Mouse (Mus musculus) liver, embryonic 12.5 days (tissue): ENCODE results near the gene Jmjd1c. TPM values are rescaled to one million over a fixed set of nuclear protein-coding genes. Genes with fewer than 3 reads are reported as not detected.
A peak's percentile ranks its signal among the peaks of the same experiment; 100 is the strongest.

Experiments used
- ATAC-seq: fragments of 200-750 bp; cut with Nextera tagmentation; 2 replicates; pipeline ENCODE4 v1.8.0; 2017; ENCODE audit warnings: moderate number of reproducible peaks, mild to moderate bottlenecking, moderate library complexity
- H3K27ac ChIP-seq: fragments of 300-500 bp; sonication (generic); 2 replicates; pipeline ENCODE4 v1.5.1; 2016; ENCODE audit warnings: mild to moderate bottlenecking
- H3K27me3 ChIP-seq: fragments of 300-500 bp; sonication (generic); replicated peaks from 2 replicates; pipeline ENCODE4 v1.6.1; 2016; ENCODE audit warnings: mild to moderate bottlenecking, moderate library complexity
- H3K36me3 ChIP-seq: fragments of 300-500 bp; sonication (generic); 2 replicates; pipeline ENCODE4 v1.6.1; 2016; ENCODE audit warnings: mild to moderate bottlenecking, moderate library complexity
- H3K4me1 ChIP-seq: fragments of 300-500 bp; sonication (generic); 2 replicates; pipeline ENCODE4 v1.6.1; 2016
- H3K4me2 ChIP-seq: fragments of 300-500 bp; sonication (generic); 2 replicates; pipeline ENCODE4 v1.6.1; 2016; ENCODE audit warnings: mild to moderate bottlenecking, moderate library complexity
- H3K4me3 ChIP-seq: fragments of 300-500 bp; sonication (generic); 2 replicates; pipeline ENCODE4 v1.5.1; 2016; ENCODE audit warnings: mild to moderate bottlenecking, moderate library complexity
- H3K9ac ChIP-seq: fragments of 300-500 bp; sonication (generic); 2 replicates; pipeline ENCODE4 v1.6.1; 2016; ENCODE audit warnings: mild to moderate bottlenecking, moderate library complexity
- H3K9me3 ChIP-seq: fragments of 300-500 bp; sonication (generic); replicated peaks from 2 replicates; pipeline ENCODE4 v1.6.1; 2016; ENCODE audit warnings: mild to moderate bottlenecking, moderate library complexity
- WGBS: fragments of 180-500 bp; shearing (Covaris S2); methylation state at CpG from one replicate; pipeline ENCODE4 v1.1.7; 2016; ENCODE audit not compliant: insufficient replicate concordance; 5-methylcytosine and 5-hydroxymethylcytosine counted together
- polyA plus RNA-seq: library from polyadenylated mRNA; unstranded; fragments of >200 nt; fragmentation: Nextera tagmentation; extraction: Ambion mirVana; gene quantifications from 2 replicates; pipeline ENCODE4 v1.2.1, GENCODE M21; 2016

Jmjd1c gene
- polyA plus RNA-seq, 1 experiment from 2014 or later = 16.1 TPM

DNA sequence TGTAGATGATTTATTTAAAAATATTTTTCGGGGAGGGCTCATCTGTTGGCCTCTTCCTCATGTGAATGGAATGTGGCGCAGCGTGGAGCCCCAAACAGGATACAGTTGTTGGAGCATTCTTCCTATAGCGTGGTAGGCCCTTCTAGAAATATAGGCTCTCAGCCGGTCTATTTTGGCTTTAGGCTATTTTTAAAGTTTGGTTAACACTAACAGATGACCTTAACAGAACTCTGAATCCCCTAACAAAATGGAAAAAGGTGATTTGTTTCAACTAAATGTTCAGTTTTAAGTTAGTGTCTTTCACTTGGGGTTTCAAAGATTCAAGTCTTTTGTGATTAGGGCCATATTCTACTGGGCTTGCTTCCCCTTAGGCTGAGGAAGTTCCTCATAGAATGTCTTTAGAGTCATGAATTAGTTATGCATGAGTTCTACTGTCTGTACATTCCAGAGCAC lies 91.1 kb downstream of the Jmjd1c start:
- 4% methylated on average over 5 of the region's 5 CpGs for WGBS
- Histone ChIP-seq H3K36me3 (peaks cover 14% of the 10 kb centered on the region), H3K9ac (peak overlapping the region; percentile 71), H3K27me3 (no peaks in the 10 kb centered on the region), H3K4me1 (peaks cover 34% of the 10 kb centered on the region), H3K4me3 (peak overlapping the region; percentile 62), H3K27ac (peak overlapping the region; percentile 72), H3K9me3 (no peaks in the 10 kb centered on the region), H3K4me2 (peak overlapping the region; percentile 72)
- no peak for ATAC-seq

DNA sequence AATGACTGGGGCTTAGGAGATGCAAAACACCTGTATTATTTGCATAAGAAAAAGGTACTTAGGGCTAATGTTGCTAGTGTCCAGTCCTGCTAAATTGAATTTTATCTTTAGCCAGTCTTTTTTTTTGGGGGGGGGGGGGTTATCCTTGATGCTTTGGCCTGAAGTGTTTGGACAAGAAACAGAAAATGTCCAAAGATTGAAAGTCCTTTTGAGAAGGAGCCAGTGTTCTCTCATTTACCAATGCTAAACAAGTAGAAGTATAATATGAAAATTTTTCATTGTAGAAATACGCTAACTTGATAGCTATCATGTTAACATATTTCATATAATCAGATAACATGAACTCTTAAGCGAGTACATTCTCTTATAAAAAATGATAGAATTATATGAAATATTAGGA lies 92.0 kb downstream of the Jmjd1c start:
- Histone ChIP-seq H3K4me1 (peaks cover 29% of the 10 kb centered on the region), H3K4me3 (peak overlapping the region; percentile 62), H3K27ac (no peak overlapping the region)

DNA sequence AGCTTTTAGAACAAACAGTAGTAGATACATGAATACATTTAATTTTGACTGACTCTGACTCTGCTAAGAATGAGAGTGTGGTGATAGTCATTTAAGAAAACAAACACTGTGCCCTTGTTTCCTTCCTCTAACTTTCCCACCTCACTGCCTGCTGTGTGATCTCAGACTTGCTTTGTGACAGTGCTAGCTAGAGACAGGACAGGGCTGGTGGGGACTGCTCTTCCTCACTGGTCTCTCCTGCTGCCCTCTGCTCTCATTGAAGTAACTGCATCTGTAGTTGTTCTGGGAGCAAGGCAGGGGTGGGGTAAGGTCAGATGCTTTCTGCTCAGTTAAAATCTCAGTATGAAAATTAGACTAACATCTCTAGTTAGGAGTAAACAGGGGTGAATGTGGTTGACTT lies 93.1 kb downstream of the Jmjd1c start:
- Histone ChIP-seq H3K4me2 (peak overlapping the region; percentile 53), H3K36me3 (peaks cover 31% of the 10 kb centered on the region), H3K4me3 (peak overlapping the region; percentile 9; the same call in 1 of the 2 replicates), H3K27ac (peak overlapping the region; percentile 62; the same call in 1 of the 2 replicates), H3K27me3 (no peaks in the 10 kb centered on the region), H3K9me3 (no peaks in the 10 kb centered on the region), H3K9ac (no peak overlapping the region), H3K4me1 (peaks cover 31% of the 10 kb centered on the region)
- ATAC-seq = no peak

More for the DNA sequence above, 92.0 kb downstream of the Jmjd1c start:
- no peaks in the 10 kb centered on the region for H3K27me3 ChIP-seq
- WGBS = 44% methylated on average over 2 of the region's 2 CpGs
- ATAC-seq = no peak
- H3K36me3 ChIP-seq = peaks cover 23% of the 10 kb centered on the region
- no peaks in the 10 kb centered on the region for H3K9me3 ChIP-seq
- H3K9ac ChIP-seq = peak overlapping the region; percentile 71
- H3K4me2 ChIP-seq = peak overlapping the region; percentile 72

DNA sequence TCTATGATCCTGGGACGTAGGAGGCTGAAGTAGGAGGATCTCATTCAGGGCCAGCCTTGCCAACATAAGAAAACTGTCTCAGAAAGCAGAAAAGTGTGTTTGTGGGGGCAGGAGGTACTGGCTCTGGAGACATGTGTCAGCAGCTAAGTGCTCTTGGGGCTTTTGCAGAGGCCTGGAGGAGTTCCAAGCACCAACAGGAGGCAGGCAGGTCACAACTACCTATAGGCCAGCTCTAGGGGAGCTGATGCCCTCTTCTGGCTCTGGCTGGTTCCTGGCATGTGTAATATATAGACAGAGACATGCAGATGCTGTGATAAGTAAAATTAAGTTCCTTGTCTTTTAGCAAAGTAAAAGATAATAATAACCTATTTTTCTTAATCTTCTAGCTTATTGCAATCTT lies 94.3 kb downstream of the Jmjd1c start:
- H3K4me1 ChIP-seq = peaks cover 31% of the 10 kb centered on the region
- H3K9me3 ChIP-seq = no peaks in the 10 kb centered on the region
- ATAC-seq = no peak
- peaks cover 37% of the 10 kb centered on the region for H3K36me3 ChIP-seq
- no peaks in the 10 kb centered on the region for H3K27me3 ChIP-seq
- H3K4me2 ChIP-seq = no peak overlapping the region
- no peak overlapping the region for H3K27ac ChIP-seq
- 71% methylated on average over 1 of the region's 1 CpGs for WGBS
- H3K9ac ChIP-seq = no peak overlapping the region
- no peak overlapping the region for H3K4me3 ChIP-seq

DNA sequence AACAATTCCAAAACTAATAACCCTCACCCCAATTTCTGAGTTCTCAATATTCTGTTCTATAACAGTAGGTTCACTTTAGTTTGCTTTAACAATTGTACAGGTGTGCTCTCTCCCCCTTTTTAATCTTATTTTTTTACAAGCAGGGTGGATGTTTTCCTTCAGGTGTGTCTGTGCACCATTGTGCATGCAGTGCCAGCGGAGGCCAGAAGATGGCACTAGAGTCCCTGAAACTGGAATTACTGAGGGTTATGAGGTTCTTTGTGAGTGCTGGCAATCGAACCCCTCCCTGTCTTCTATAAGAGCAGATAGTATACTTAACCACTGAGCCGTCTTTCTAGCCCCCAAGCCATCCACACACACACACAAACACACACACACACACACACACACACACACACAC lies 96.4 kb downstream of the Jmjd1c start:
- H3K27ac ChIP-seq = no peak overlapping the region
- no peaks in the 10 kb centered on the region for H3K27me3 ChIP-seq
- H3K36me3 ChIP-seq = peaks cover 37% of the 10 kb centered on the region
- no peak overlapping the region for H3K9ac ChIP-seq
- no peak overlapping the region for H3K4me3 ChIP-seq
- ATAC-seq = no peak
- WGBS = 87% methylated on average over 3 of the region's 3 CpGs
- H3K4me2 ChIP-seq = no peak overlapping the region
- no peaks in the 10 kb centered on the region for H3K9me3 ChIP-seq
- H3K4me1 ChIP-seq = peaks cover 40% of the 10 kb centered on the region

DNA sequence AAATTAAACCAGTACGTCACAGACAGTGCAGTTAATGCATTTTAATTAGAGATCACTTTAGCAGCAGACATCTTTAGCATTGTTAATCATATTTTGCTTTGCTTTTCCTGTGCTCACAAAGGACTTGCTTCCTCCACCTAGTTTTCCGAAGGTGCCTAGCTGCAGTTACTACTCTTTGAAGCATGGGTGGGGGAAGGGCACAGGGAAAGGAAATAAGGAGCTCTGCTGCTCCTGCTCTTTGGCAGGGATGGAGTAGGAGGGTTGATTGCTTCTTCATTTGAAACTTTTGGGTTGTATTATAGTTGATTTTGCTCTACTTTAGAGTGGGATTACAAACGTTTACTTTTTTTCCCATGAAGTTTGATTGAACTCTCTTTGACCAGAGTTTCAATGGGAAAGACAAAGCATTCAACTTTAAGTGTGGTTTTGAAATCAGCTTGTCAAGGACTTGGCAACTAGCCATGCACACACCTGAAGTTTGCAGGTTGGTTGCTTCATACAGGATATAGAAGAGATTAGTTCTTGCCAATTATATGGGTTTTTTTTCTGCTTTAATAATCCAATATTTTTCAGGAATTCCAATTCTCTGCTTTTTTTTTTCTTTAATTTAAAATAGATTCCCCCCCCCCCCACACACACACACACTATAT lies 97.2 kb downstream of the Jmjd1c start:
- WGBS = 67% methylated on average over 3 of the region's 3 CpGs

DNA sequence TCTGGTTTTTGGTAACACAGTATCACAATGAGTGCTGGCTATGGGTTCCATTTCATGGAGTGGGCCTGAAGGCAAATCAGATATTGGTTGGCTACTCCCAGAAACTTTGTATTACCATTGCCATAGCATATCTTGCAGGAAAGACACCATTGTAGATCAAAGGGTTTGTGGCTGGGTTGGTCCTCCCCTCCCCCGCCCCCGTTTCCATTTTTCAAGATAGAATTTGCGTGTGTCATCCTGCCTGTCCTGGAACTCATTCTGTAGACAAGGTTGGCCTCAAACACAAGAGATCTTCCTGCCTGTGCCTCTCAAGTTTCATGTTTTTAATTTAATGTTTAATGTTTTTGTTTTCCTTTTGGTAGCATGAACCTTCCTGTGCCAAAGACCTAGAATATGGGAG lies 98.1 kb downstream of the Jmjd1c start:
- peaks cover 32% of the 10 kb centered on the region for H3K4me1 ChIP-seq
- no peak for ATAC-seq
- no peak overlapping the region for H3K9ac ChIP-seq
- WGBS = 67% methylated on average over 3 of the region's 3 CpGs
- H3K27ac ChIP-seq = no peak overlapping the region
- no peak overlapping the region for H3K4me3 ChIP-seq
- no peak overlapping the region for H3K4me2 ChIP-seq
- H3K36me3 ChIP-seq = peaks cover 37% of the 10 kb centered on the region
- H3K27me3 ChIP-seq = no peaks in the 10 kb centered on the region
- H3K9me3 ChIP-seq = no peaks in the 10 kb centered on the region

More for the DNA sequence above, 97.2 kb downstream of the Jmjd1c start:
- Histone ChIP-seq H3K9me3 (no peaks in the 10 kb centered on the region), H3K36me3 (peaks cover 37% of the 10 kb centered on the region), H3K27me3 (no peaks in the 10 kb centered on the region), H3K4me1 (peaks cover 35% of the 10 kb centered on the region), H3K27ac (no peak overlapping the region), H3K9ac (no peak overlapping the region), H3K4me3 (no peak overlapping the region), H3K4me2 (no peak overlapping the region)
- ATAC-seq = no peak

DNA sequence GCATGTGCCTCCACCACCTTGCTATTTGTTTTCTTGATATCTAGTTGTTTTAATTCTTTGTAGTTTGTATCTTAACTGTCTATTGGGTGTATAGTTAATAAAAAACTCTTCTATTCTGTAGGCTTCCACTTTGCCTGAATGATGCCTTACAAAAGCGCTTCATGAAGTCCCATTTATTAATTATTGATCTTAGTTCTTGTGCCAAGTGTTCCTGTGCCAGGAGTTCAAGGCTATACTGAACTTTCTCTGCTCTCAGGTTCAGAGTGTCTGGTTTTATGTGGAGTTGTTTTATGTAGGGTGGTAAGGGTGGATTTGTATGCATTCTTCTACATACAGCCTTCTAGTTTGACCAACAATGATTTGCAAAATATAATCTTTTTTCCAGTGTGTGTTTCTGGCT lies 99.7 kb downstream of the Jmjd1c start:
- Histone ChIP-seq H3K9me3 (no peaks in the 10 kb centered on the region), H3K4me2 (no peak overlapping the region), H3K27ac (no peak overlapping the region), H3K4me3 (no peak overlapping the region), H3K27me3 (no peaks in the 10 kb centered on the region), H3K9ac (no peak overlapping the region), H3K36me3 (peaks cover 29% of the 10 kb centered on the region), H3K4me1 (peaks cover 42% of the 10 kb centered on the region)
- ATAC-seq = no peak
- WGBS = 87% methylated on average over 1 of the region's 1 CpGs

DNA sequence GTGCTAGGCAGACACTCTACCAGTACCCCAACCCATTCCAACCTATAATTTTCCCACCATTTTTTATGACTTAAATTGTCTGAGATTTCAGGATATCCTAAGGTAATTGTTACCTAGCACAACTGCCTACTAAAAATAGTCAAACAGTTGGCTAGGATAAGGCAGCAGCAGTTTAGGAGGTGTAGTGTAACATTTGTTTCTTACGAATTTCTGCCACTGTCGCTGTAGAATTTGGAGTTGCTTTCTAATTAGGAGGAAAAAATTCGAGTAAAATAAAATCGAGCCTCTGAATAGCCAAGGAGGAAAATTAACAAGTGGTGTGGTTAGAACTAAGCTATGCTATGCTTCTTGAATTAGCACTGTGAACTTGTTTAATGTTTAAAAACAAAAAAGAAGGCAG lies 101.3 kb downstream of the Jmjd1c start:
- Histone ChIP-seq H3K36me3 (peaks cover 22% of the 10 kb centered on the region), H3K4me1 (peaks cover 52% of the 10 kb centered on the region), H3K27me3 (no peaks in the 10 kb centered on the region), H3K9ac (no peak overlapping the region), H3K9me3 (no peaks in the 10 kb centered on the region), H3K4me2 (no peak overlapping the region), H3K4me3 (no peak overlapping the region), H3K27ac (no peak overlapping the region)
- 72% methylated on average over 4 of the region's 4 CpGs for WGBS
- no peak for ATAC-seq

DNA sequence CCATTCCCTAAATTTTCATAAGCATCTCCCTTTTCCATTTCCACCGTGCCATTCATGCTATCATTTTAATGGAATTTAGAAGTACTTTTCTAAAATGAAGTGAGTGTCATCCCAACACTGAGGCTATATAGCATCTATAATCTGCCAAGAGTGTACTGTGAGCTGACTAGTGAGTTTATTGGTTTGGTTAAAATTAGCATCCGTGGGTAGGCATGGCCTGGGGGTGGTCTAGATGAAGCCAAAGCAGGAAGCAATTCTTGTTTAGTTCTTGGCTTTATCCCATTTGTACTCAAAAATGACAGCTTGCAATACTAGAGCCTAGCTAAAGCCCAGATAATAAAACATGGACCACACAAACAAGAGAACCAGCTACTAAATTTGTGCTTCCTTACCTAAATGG lies 101.9 kb downstream of the Jmjd1c start:
- Histone ChIP-seq H3K9ac (no peak overlapping the region), H3K27me3 (no peaks in the 10 kb centered on the region), H3K9me3 (no peaks in the 10 kb centered on the region), H3K27ac (no peak overlapping the region), H3K4me1 (peaks cover 57% of the 10 kb centered on the region), H3K4me3 (no peak overlapping the region), H3K36me3 (peaks cover 15% of the 10 kb centered on the region), H3K4me2 (no peak overlapping the region)
- 58% methylated on average over 2 of the region's 2 CpGs for WGBS
- ATAC-seq = no peak

DNA sequence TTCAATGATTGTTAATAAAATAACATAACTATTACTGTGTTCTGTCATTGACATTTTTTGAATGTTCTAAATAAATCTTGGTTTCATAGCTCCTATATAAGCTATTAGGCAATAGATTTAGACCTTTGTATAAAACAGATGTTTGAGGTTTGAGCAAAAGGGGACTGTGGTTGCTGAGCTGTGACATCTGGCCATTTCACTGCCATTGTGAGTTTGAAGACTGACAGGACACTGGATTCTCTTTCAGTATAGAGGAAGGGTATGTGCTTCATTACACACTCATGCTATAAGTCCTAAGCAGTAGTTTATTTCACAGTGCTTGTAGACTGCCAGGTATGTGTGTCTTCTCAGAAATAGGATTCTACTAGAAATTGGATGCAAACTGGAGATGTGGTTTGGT lies 105.8 kb downstream of the Jmjd1c start:
- no peak for ATAC-seq
- H3K27me3 ChIP-seq = no peaks in the 10 kb centered on the region
- H3K27ac ChIP-seq = no peak overlapping the region
- no peak overlapping the region for H3K4me2 ChIP-seq
- no peaks in the 10 kb centered on the region for H3K9me3 ChIP-seq
- H3K36me3 ChIP-seq = no peaks in the 10 kb centered on the region
- H3K4me1 ChIP-seq = peaks cover 62% of the 10 kb centered on the region
- no peak overlapping the region for H3K4me3 ChIP-seq
- no peak overlapping the region for H3K9ac ChIP-seq

DNA sequence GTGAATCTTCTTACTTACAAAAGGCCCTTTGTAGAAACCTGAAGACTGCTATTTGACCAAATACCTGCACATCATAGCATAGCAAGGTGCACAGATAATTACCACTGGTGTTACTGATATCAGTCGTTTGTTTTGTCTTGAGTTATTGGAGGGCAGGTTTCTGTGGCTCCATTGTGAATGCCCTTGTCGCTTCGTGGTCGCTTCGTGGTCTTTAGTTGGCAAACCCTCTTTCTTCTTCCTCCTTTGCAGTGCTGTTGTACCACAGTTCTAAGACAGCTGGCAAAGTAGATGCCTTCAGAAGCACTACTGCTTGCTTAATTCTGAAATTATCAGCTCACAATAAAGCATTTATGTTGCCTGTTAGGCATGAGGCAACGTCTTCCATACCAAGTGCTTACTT lies 106.5 kb downstream of the Jmjd1c start:
- WGBS = 39% methylated on average over 6 of the region's 6 CpGs
- no peak overlapping the region for H3K9ac ChIP-seq
- peaks cover 55% of the 10 kb centered on the region for H3K4me1 ChIP-seq
- H3K4me3 ChIP-seq = no peak overlapping the region
- H3K27ac ChIP-seq = no peak overlapping the region
- no peak overlapping the region for H3K4me2 ChIP-seq
- H3K36me3 ChIP-seq = no peaks in the 10 kb centered on the region
- no peaks in the 10 kb centered on the region for H3K27me3 ChIP-seq
- no peaks in the 10 kb centered on the region for H3K9me3 ChIP-seq
- ATAC-seq = no peak
